Mouse (Mus musculus): Measurements from ENCODE around the gene Plxnc1.

GRCm38 (mm10) chr10:94935270-94935669, 9.4 kb downstream of the Plxnc1 start:
- TF ChIP-seq CTCF (IDR thresholded peaks at IDR 0.05; ENCODE audit: low read depth, low read length) (no peak), POLR2A (IDR thresholded peaks at IDR 0.05; ENCODE audit: borderline replicate concordance, low read depth, low read length) (no peak)

Measured in bone marrow macrophage, adult 2 months (primary cell).